Mouse (Mus musculus) heart, adult 2 months (tissue): ENCODE measurements at regions not wholly inside any gene's neighbourhood (a gene's known extent, or its start where the extent isn't known, plus 50 kb on each side); places are given as distances from the start of the nearest gene placed in this dataset.

ENCODE experiments used
- CTCF ChIP-seq: fragments of 200-600 bp; IDR thresholded peaks from 2 replicates; pipeline ENCODE4 v1.8.1; 2022; ENCODE audit warnings: antibody characterized with exemption, mild to moderate bottlenecking, moderate library complexity
- POLR2A ChIP-seq: fragments of 200-500 bp; IDR thresholded peaks from 2 replicates; pipeline ENCODE4 v1.6.1; 2011; ENCODE audit warnings: mild to moderate bottlenecking, low read depth, low read length, control low read depth; ENCODE audit not compliant: insufficient read depth

GRCm38 (mm10) chr19:35819626-35820025 lies 237.7 kb downstream of the Htr7 start:
- TF ChIP-seq CTCF (no peak), POLR2A (no peak)
